Mouse (Mus musculus) testis, adult 2 months (tissue): ENCODE measurements around the gene Grin3b. TPM values are rescaled to one million over a fixed set of nuclear protein-coding genes. Genes with fewer than 3 reads are reported as not detected.

Experiments used
- H3K27ac ChIP-seq: fragments of 200-500 bp; 2 replicates; pipeline ENCODE4 v1.5.1; 2012; ENCODE audit warnings: low read depth, low read length; ENCODE audit not compliant: control insufficient read depth, insufficient read depth
- H3K27me3 ChIP-seq: fragments of 200-500 bp; 2 replicates; pipeline ENCODE4 v1.6.1; 2012; ENCODE audit warnings: mild to moderate bottlenecking, low read length, moderate library complexity; ENCODE audit not compliant: control insufficient read depth, insufficient read depth
- H3K36me3 ChIP-seq: fragments of 200-500 bp; 2 replicates; pipeline ENCODE4 v1.6.1; 2012; ENCODE audit warnings: mild to moderate bottlenecking, low read length; ENCODE audit not compliant: control insufficient read depth, insufficient read depth
- H3K4me1 ChIP-seq: fragments of 200-500 bp; 2 replicates; pipeline ENCODE4 v1.6.1; 2012; ENCODE audit warnings: low read length; ENCODE audit not compliant: control insufficient read depth, insufficient read depth
- H3K4me3 ChIP-seq: fragments of 200-500 bp; 2 replicates; pipeline ENCODE4 v1.5.1; 2012; ENCODE audit warnings: low read depth, mild to moderate bottlenecking, low read length, moderate library complexity, mixed read lengths; ENCODE audit not compliant: control insufficient read depth
- CTCF ChIP-seq: fragments of 200-500 bp; IDR thresholded peaks from 2 replicates; pipeline ENCODE4 v1.5.1; 2012; ENCODE audit warnings: low read depth, mild to moderate bottlenecking, inconsistent platforms, low read length, moderate library complexity; ENCODE audit not compliant: control insufficient read depth, insufficient read depth, insufficient replicate concordance
- POLR2A ChIP-seq: fragments of 200-500 bp; IDR thresholded peaks from 2 replicates; pipeline ENCODE4 v1.6.1; 2012; ENCODE audit warnings: low read depth, mild to moderate bottlenecking, inconsistent platforms, low read length, moderate library complexity; ENCODE audit not compliant: control insufficient read depth
- polyA plus RNA-seq: library from polyadenylated mRNA; depleted of rRNA; stranded (reverse); fragments of >200 nt; gene quantifications from 2 replicates; pipeline ENCODE4 v1.2.3, GENCODE M21; 2012

Gene Grin3b
- polyA plus RNA-seq, 1 experiment: 17.4 TPM

DNA sequence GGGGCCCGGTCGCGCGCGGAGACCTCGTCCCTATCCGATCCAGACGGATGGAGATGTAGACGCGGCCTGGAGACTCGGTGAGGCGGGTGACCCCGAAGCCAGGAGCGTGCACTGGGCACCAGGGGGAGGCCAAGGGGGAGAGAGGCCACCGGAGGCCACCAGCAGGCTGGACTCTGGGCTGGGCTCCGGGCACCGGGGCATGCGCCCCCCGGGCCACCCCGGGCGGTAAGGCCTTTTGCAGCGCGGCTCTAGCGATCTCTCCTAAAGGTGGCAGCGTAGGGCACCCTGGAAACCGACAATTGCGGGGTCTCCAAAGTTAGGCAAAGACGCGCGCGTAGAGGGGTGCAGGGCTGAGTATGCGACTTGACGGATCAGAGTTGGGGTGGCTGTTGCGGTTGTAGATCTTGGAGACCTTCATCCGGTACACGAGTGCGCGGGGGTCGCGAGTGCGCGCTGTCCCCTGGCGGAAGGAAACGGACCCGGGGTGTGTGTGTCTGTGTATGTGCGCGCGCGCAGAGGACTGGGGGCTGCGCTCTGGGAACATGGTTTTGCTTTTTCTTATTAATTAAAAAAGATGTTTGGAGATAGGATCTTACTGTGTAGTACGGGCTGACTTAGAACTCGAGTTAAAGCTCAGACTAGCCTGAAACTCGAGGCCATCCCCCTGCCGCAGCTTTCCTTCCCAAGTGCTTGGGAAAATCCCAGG lies 43.0 kb upstream of the Grin3b start:
- H3K4me3 ChIP-seq: peak overlapping the region; percentile 78
- H3K4me1 ChIP-seq: peaks cover 30% of the 10 kb centered on the region
- H3K36me3 ChIP-seq: no peaks in the 10 kb centered on the region
- H3K27me3 ChIP-seq: no peaks in the 10 kb centered on the region
- TF ChIP-seq POLR2A: no peak
- no peak for TF ChIP-seq CTCF
- H3K27ac ChIP-seq: peak overlapping the region; percentile 55; the same call in 1 of the 2 replicates

GRCm38 (mm10) chr10:79928030-79928694 lies 42.4 kb upstream of the Grin3b start:
- H3K4me1 ChIP-seq: peaks cover 34% of the 10 kb centered on the region
- no peaks in the 10 kb centered on the region for H3K27me3 ChIP-seq
- H3K36me3 ChIP-seq: no peaks in the 10 kb centered on the region
- no peak for TF ChIP-seq CTCF
- TF ChIP-seq POLR2A: no peak
- H3K27ac ChIP-seq: no peak overlapping the region
- peak overlapping the region; percentile 78 for H3K4me3 ChIP-seq

DNA sequence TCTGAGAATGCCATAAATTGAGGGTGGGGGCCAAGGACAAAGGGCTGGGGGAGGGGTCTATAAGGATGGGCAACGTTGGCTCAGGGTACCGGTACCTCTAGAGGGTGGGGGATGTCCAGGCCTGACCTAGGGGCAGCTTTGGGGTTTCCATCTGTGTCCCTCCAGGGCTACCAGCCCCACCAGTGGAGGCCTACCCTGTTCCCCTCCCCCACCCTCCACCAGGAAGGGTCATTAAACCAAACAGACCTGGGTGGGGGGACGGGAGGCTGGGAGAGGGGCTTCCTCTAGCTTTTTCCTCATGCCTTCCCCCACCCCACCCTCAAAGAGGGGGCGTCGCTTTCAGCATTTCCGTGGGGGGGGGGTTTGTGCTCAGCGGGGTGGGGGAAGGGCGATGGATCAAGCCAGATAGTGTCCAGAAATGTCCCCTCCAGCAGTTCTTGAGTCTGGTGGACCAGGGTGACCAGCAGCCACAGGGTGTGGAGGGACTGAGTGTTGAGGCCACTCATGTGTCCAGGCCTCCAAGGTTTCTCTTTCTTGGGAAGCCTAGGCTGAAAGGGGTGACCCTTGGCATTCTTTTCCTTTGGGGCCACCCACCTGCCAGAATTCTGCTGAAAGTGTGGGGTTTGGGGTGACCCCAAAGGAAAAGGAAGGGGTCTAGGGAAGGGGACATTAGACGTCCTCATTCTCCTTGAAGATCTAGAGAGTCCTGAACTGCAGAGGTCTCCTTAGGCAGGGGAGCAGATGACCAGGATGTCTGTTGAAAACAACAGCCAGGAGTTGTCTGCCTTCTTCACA lies 41.4 kb upstream of the Grin3b start:
- Histone ChIP-seq H3K4me3 (peak overlapping the region; percentile 85), H3K4me1 (peaks cover 43% of the 10 kb centered on the region), H3K36me3 (no peaks in the 10 kb centered on the region), H3K27ac (no peak overlapping the region), H3K27me3 (no peaks in the 10 kb centered on the region)
- TF ChIP-seq CTCF (no peak), POLR2A (no peak)

DNA sequence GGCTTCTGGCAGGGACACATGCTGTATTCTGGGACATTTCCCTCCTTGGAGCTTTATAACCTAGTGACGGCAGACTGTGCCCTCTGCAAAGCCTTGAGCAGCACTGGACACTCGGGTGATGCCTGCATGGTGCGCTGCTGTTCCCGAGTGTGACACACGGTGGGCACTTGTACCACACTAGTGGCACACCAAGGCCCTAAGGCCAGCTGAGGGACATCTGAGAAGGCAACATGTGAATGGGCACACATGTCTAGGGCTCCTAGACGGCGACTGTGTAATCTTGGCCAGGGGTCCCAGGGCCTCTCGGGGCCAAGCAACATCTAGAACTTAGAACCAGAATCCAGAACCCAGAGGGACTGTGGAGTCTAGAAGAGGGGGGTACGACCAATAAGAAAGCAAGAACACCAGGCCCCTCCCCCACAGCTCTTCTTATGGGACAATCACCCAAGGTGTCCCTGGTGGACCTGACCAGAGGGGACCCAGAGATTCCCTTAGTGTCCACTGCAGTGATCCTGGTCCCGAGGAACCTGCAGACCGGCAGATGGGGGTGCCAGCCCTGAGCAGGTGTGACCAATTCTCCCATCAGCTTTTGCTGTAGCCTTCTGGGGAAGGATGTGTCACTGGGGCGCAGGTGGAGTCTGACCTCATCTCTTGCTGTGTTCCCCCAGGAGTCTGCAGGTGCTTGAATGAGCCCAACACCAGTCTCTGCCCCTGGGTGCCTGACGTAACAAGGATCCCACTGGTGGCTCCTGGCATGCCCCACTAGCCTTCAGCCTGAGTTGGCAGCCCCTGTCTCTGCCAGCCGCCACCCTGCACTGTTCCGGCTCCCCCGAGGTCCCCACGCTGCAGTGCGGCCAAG lies 40.3 kb upstream of the Grin3b start:
- TF ChIP-seq CTCF (no peak), POLR2A (0 out of 2 replicates have a peak, but pooled peaks have one; percentile 55)
- H3K4me3 ChIP-seq: peak overlapping the region; percentile 85
- H3K27me3 ChIP-seq: no peaks in the 10 kb centered on the region

DNA sequence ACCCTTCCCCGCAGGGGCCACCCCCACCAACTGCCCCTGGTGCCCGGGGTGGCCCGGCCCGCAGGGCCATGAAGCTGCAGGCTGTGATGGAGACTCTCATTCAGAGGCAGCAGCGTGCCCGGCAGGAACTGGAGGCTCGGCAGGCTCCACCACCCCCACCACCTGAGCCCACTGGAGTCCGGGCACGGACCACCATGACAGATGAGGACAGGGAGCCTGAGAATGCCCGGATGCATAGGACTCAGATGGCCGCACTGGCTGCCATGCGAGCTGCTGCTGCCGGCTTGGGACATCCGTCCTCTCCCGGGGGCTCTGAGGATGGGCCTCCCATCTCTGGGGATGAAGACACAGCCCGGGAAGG lies 39.7 kb upstream of the Grin3b start:
- H3K36me3 ChIP-seq: no peaks in the 10 kb centered on the region
- TF ChIP-seq CTCF (no peak), POLR2A (no peak)
- peak overlapping the region; percentile 83 for H3K4me3 ChIP-seq
- peaks cover 43% of the 10 kb centered on the region for H3K4me1 ChIP-seq
- no peaks in the 10 kb centered on the region for H3K27me3 ChIP-seq
- no peak overlapping the region for H3K27ac ChIP-seq

More for the DNA sequence above, 40.3 kb upstream of the Grin3b start:
- Histone ChIP-seq H3K36me3 (no peaks in the 10 kb centered on the region), H3K27ac (peak overlapping the region; percentile 10; the same call in 1 of the 2 replicates), H3K4me1 (peaks cover 44% of the 10 kb centered on the region)

DNA sequence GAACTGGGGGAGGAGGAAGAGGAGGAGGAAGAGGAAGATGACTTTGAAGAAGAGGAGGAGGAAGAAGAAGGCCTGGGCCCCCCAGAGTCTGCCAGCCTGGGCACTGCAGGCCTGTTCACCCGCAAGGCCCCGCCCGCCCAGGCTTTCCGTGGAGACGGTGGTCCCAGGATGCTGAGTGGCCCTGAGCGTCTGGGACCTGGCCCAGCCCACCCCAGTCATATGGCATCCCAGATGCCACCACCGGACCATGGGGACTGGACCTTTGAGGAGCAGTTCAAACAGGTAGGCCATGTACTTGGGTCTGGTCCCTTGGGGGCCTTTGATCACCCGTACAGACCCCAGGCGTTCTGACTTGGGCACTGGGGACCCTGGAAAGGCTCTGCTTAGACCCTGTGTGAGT lies 38.7 kb upstream of the Grin3b start:
- Histone ChIP-seq H3K27me3 (no peaks in the 10 kb centered on the region), H3K4me1 (peaks cover 39% of the 10 kb centered on the region), H3K4me3 (peak overlapping the region; percentile 83), H3K36me3 (no peaks in the 10 kb centered on the region), H3K27ac (no peak overlapping the region)
- TF ChIP-seq POLR2A: no peak
- no peak for TF ChIP-seq CTCF
